Mouse (Mus musculus) megakaryocyte, embryonic 14.5 days (primary cell): Measurements from ENCODE around the gene Ltbp4.

Experiments used
- FLI1 ChIP-seq: IDR thresholded peaks from 2 replicates; pipeline ENCODE4 v1.6.1; 2012; ENCODE audit warnings: low read length, inconsistent platforms, mixed read lengths
- GATA1 ChIP-seq: IDR thresholded peaks from 3 replicates; pipeline ENCODE4 v1.6.1; 2012; ENCODE audit warnings: mixed read lengths, low read length, inconsistent platforms, borderline replicate concordance

- TF ChIP-seq GATA1 (no peak), FLI1 (no peak)
Observed at GRCm38 (mm10) chr7:27266515-27267128, 70.9 kb downstream of the Ltbp4 start.
